Mouse (Mus musculus) C2C12 (cell line): ENCODE measurements around the gene Lef1. TPM values are rescaled to one million over a fixed set of nuclear protein-coding genes. Genes with fewer than 3 reads are reported as not detected.

Source experiments
- H3K27me3 ChIP-seq: one replicate; pipeline ENCODE4 v1.6.1; 2011; ENCODE audit not compliant: control insufficient read depth, insufficient read depth, insufficient read length
- H3K36me3 ChIP-seq: one replicate; pipeline ENCODE4 v1.6.1; 2011; ENCODE audit not compliant: control insufficient read depth, insufficient read depth
- H3K4me3 ChIP-seq: one replicate; pipeline ENCODE4 v1.5.1; 2011; ENCODE audit warnings: mild to moderate bottlenecking, control low read depth; ENCODE audit not compliant: poor library complexity, insufficient read depth, severe bottlenecking
- H3K79me2 ChIP-seq: one replicate; pipeline ENCODE4 v1.6.1; 2011; ENCODE audit not compliant: control insufficient read depth, insufficient read depth
- H3K79me3 ChIP-seq: one replicate; pipeline ENCODE4 v1.6.1; 2011; ENCODE audit warnings: low read depth, control low read depth
- H3ac ChIP-seq: one replicate; pipeline ENCODE3; 2011; ENCODE audit warnings: low read depth; ENCODE audit not compliant: control insufficient read depth, insufficient read length
- CEBPB ChIP-seq: IDR thresholded peaks from one replicate; pipeline ENCODE4 v1.6.1; 2011; ENCODE audit warnings: low read depth, mild to moderate bottlenecking, control low read depth, moderate library complexity
- CTCF ChIP-seq: IDR thresholded peaks from one replicate; pipeline ENCODE4 v1.5.1; 2011; ENCODE audit not compliant: control insufficient read depth, insufficient read depth, insufficient read length
- FOSL1 ChIP-seq: IDR thresholded peaks from one replicate; pipeline ENCODE4 v1.8.0; 2011; ENCODE audit warnings: mild to moderate bottlenecking, low read length; ENCODE audit not compliant: poor library complexity, insufficient read depth, severe bottlenecking
- MAX ChIP-seq: IDR thresholded peaks from one replicate; pipeline ENCODE4 v1.6.1; 2011; ENCODE audit warnings: mild to moderate bottlenecking, control low read depth
- MYOD1 ChIP-seq: IDR thresholded peaks from one replicate; pipeline ENCODE4 v1.6.1; 2011; ENCODE audit warnings: low read depth; ENCODE audit not compliant: control insufficient read depth, insufficient read length
- MYOG ChIP-seq: IDR thresholded peaks from one replicate; pipeline ENCODE4 v1.6.1; 2011; ENCODE audit not compliant: control insufficient read depth, insufficient read length; ENCODE audit errors: extremely low read depth
- USF1 ChIP-seq: IDR thresholded peaks from one replicate; pipeline ENCODE4 v1.6.1; 2011; ENCODE audit warnings: low read depth, mild to moderate bottlenecking, control low read depth, moderate library complexity
- polyA plus RNA-seq: library from polyadenylated mRNA; unstranded; fragments of >200 nt; fragmentation: generic; extraction: Trizol; gene quantifications from one replicate; pipeline ENCODE4 v1.2.1, GENCODE M21; 2012; ENCODE audit warnings: missing spikeins

Lef1 gene
- polyA plus RNA-seq, 1 experiment: 4.6 TPM

DNA sequence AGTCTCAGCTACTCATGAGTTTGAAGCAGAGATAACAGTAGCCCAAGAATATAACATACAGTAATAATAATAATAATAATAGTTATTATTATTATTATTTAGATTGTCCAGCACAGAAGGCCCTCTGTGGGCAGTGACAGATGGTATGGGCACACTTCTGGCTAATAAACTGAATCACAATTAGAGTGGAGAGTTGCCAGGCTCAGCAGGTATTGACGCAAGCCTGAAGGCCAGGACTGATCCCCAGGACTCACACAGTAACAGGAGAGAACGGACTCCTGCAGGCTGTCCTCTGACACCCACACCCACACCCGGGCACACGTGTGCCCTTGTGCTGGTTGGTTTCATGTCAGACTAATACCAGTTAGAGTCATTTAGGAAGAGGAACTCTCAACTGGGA is 36.3 kb upstream of the Lef1 start:
- no peaks in the 10 kb centered on the region for H3K79me2 ChIP-seq
- no peaks in the 10 kb centered on the region for H3K79me3 ChIP-seq
- H3K4me3 ChIP-seq: no peak overlapping the region
- H3K27me3 ChIP-seq: no peaks in the 10 kb centered on the region
- H3K36me3 ChIP-seq: no peaks in the 10 kb centered on the region
- TF ChIP-seq USF1 (no peak), CEBPB (no peak), MYOD1 (no peak), MAX (no peak), MYOG (no peak)
- no peak overlapping the region for H3ac ChIP-seq

DNA sequence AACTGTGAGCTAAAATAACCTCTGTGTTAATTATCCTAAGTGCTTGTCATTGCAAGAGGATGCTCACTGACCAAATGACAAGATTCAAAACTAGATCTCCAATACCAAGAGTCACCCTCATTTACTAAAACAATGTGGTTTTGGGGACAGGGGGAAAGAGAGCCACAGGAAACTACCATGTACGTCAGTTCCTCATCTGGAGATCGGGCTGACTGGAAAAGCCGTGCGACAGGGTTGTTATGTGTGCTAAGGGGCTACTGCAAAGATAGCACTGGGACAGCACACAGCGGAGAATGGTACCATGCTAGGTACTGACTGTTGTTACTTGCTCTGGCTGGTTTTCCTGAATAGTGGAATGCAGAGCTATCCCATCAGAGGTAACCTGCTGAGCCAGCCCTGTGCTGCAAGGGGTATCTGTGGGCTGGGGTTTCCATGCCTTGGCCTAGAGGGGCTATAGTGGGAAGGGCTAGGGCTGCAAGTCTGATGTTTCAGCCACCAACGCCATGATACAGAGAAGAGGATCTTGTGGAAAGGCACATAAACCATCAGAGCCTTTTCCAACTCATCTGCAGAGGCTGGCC is 32.1 kb upstream of the Lef1 start:
- TF ChIP-seq MAX: no peak
- TF ChIP-seq MYOG: no peak
- TF ChIP-seq FOSL1: no peak
- TF ChIP-seq USF1: no peak
- Histone ChIP-seq H3ac (no peak overlapping the region), H3K4me3 (no peak overlapping the region), H3K79me3 (no peaks in the 10 kb centered on the region), H3K36me3 (no peaks in the 10 kb centered on the region), H3K27me3 (no peaks in the 10 kb centered on the region), H3K79me2 (no peaks in the 10 kb centered on the region)

DNA sequence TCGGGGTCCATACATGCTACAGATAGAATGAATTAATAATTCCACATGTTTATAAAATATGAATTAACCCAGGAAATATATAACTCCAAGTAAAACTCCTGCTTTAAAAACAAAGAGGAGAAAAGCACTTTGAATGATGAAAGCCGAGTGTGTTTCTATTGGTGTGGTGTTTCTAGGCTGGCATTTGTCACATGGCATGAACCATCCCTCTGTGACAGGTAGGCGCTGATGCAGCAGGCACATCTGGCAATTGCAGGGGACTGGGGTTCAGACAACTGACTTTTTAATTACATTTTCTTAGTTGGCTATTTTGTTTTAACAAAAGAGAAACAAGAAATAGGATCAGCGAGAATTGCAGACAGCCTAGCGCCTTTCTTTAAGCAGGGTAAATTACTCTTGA is 31.6 kb upstream of the Lef1 start:
- H3K27me3 ChIP-seq: no peaks in the 10 kb centered on the region
- H3ac ChIP-seq: no peak overlapping the region
- no peaks in the 10 kb centered on the region for H3K79me3 ChIP-seq
- H3K79me2 ChIP-seq: no peaks in the 10 kb centered on the region
- TF ChIP-seq MAX (no peak), MYOG (no peak), FOSL1 (no peak), USF1 (no peak), MYOD1 (no peak), CEBPB (no peak), CTCF (no peak)
- H3K4me3 ChIP-seq: no peak overlapping the region
- H3K36me3 ChIP-seq: no peaks in the 10 kb centered on the region

DNA sequence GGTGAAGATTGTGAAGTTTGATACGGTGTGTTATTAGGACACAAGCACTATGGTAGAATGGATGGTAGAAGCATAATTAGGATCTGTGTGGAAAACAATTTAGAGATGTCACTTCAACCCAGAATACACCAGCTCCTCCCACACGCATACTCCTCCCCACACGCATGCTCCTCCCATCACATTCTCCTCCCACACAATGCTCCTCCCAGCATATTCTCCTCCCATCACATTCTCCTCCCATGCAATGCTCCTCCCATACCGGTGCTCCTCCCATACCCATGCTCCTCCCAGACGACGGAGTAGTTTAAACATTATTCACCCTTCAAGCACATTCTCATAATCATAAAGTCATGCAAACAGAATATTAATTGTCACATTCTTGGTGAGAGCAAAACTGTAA is 26.5 kb upstream of the Lef1 start:
- Histone ChIP-seq H3K36me3 (no peaks in the 10 kb centered on the region), H3K79me2 (no peaks in the 10 kb centered on the region), H3K4me3 (no peak overlapping the region), H3K27me3 (no peaks in the 10 kb centered on the region), H3ac (no peak overlapping the region), H3K79me3 (no peaks in the 10 kb centered on the region)
- TF ChIP-seq MYOD1 (no peak), USF1 (no peak), CTCF (no peak), MAX (no peak), CEBPB (no peak), FOSL1 (no peak), MYOG (no peak)

DNA sequence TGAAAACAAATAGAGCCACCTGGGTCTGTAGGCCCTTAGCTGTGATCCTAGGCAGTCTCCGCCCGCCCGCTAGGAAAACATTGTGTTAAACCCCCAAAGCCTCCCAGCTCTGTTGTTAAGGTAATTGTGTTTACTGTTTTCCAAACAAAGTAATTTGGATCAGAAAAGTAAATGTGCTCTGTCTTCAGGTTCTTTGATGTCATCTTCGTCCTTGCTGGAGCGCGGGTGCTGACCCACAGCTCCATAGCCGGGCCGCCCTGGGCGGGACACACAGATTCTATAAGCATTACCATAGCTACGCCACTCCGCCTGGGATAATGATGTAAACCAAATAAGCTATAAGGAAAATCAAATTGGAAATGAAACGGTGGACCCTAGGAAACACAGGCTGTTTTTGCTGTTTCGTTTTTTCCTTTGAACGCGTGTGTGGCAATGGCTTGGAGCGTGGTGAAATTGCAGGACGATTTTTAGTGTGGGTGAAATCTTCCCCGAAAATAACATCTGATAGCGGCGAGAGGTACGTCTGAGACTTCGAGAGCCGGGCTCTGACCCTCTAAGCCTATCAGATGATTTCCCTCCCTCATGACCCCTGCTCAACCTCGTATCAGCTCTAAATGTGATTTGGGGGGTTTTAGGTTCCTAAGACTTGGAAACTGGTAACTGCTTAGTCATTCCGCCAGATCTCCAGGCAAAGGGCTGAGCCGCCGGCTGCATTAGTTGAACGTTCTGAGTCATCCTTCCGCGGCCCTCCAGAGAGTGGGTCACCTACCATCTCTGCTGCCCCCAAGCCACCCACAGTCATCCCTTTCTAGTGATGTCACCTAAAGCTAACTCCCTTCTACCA is 25.3 kb upstream of the Lef1 start:
- no peaks in the 10 kb centered on the region for H3K27me3 ChIP-seq
- no peak overlapping the region for H3K4me3 ChIP-seq
- TF ChIP-seq MYOD1 (no peak), MYOG (no peak), USF1 (no peak), MAX (peak; percentile 83), CEBPB (peak; percentile 4)
- no peaks in the 10 kb centered on the region for H3K36me3 ChIP-seq
- H3K79me3 ChIP-seq: no peaks in the 10 kb centered on the region
- H3ac ChIP-seq: no peak overlapping the region
- H3K79me2 ChIP-seq: no peaks in the 10 kb centered on the region

DNA sequence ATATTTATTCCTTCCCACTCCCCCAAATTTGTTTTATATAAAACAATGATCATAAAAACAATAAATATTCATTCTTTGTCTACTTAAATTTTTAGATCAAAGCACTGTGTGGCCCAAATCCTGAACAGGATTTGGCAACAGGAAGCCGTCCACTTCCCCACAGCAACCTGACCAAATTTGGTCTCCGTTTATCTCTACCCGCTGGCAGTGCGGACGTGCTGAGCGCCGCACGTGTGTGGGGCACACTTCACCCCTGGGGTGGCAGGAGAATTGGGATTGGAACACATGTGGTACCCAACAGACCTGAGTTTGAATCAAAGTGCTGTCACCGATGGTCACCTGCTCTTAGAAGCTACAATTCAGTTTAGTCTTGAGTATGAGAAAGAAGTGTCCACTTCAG is 24.3 kb upstream of the Lef1 start:
- no peaks in the 10 kb centered on the region for H3K27me3 ChIP-seq
- no peak for TF ChIP-seq CTCF
- no peak for TF ChIP-seq MYOD1
- no peak for TF ChIP-seq CEBPB
- TF ChIP-seq MAX: no peak
- TF ChIP-seq MYOG: no peak
- no peak for TF ChIP-seq FOSL1
- no peak for TF ChIP-seq USF1
- no peaks in the 10 kb centered on the region for H3K79me3 ChIP-seq
- no peaks in the 10 kb centered on the region for H3K79me2 ChIP-seq
- H3K36me3 ChIP-seq: no peaks in the 10 kb centered on the region
- H3K4me3 ChIP-seq: no peak overlapping the region
- H3ac ChIP-seq: no peak overlapping the region
